Mouse (Mus musculus) forebrain, embryonic 10.5 days (tissue): ENCODE measurements at regions not wholly inside any gene's neighbourhood (a gene's known extent, or its start where the extent isn't known, plus 50 kb on each side); places are given as distances from the start of the nearest gene placed in this dataset.

Source experiments
- DNase-seq: peaks from one replicate; pipeline ENCODE4 v3.0.0-alpha.2; 2017; ENCODE audit warnings: low spot score; ENCODE audit errors: extremely low spot score
- H3K27ac ChIP-seq: fragments of 300-500 bp; sonication (generic); 2 replicates; pipeline ENCODE4 v1.5.1; 2016; ENCODE audit warnings: mild to moderate bottlenecking
- H3K27me3 ChIP-seq: fragments of 300-500 bp; sonication (generic); 2 replicates; pipeline ENCODE4 v1.6.1; 2016; ENCODE audit warnings: mild to moderate bottlenecking; ENCODE audit not compliant: poor library complexity, severe bottlenecking
- H3K36me3 ChIP-seq: fragments of 300-500 bp; sonication (generic); replicated peaks from 2 replicates; pipeline ENCODE4 v1.6.1; 2016; ENCODE audit warnings: mild to moderate bottlenecking, moderate library complexity
- H3K4me1 ChIP-seq: fragments of 300-500 bp; sonication (generic); 2 replicates; pipeline ENCODE4 v1.6.1; 2016
- H3K4me3 ChIP-seq: fragments of 300-500 bp; sonication (generic); 2 replicates; pipeline ENCODE4 v1.5.1; 2016; ENCODE audit warnings: mild to moderate bottlenecking, moderate library complexity
- H3K9me3 ChIP-seq: fragments of 300-500 bp; sonication (generic); 2 replicates; pipeline ENCODE4 v1.6.1; 2016; ENCODE audit warnings: mild to moderate bottlenecking, moderate library complexity
- WGBS: fragments of 180-500 bp; shearing (Covaris S2); methylation state at CpG from one replicate; pipeline ENCODE4 v1.1.7; 2016; 5-methylcytosine and 5-hydroxymethylcytosine counted together

GRCm38 (mm10) chr16:72152920-72153319 lies 155.2 kb upstream of the Robo1 start:
- 90% methylated on average over 2 of the region's 2 CpGs for WGBS
- no peak overlapping the region for H3K27ac ChIP-seq
- no peak for DNase-seq
- no peaks in the 10 kb centered on the region for H3K27me3 ChIP-seq
- no peak overlapping the region for H3K4me3 ChIP-seq
- H3K9me3 ChIP-seq, result no peaks in the 10 kb centered on the region
- no peaks in the 10 kb centered on the region for H3K4me1 ChIP-seq
- no peaks in the 10 kb centered on the region for H3K36me3 ChIP-seq

- WGBS, result 95% methylated on average over 14 of the region's 14 CpGs
- no peak for DNase-seq
- Histone ChIP-seq H3K9me3 (no peaks in the 10 kb centered on the region), H3K27ac (no peak overlapping the region), H3K4me1 (no peaks in the 10 kb centered on the region), H3K36me3 (no peaks in the 10 kb centered on the region), H3K27me3 (no peaks in the 10 kb centered on the region), H3K4me3 (no peak overlapping the region)
These were observed 150.2 kb upstream of the Robo1 start for GRCm38 (mm10) chr16:72157913-72158312.

- no peaks in the 10 kb centered on the region for H3K27me3 ChIP-seq
- 85% methylated on average over 4 of the region's 4 CpGs for WGBS
- DNase-seq, result no peak
These were observed 148.7 kb upstream of the Robo1 start for GRCm38 (mm10) chr16:72159411-72159810.

GRCm38 (mm10) chr16:72175727-72176126 lies 132.4 kb upstream of the Robo1 start:
- H3K27ac ChIP-seq, result no peak overlapping the region
- no peak for DNase-seq

More at GRCm38 (mm10) chr16:72159411-72159810, 148.7 kb upstream of the Robo1 start:
- Histone ChIP-seq H3K36me3 (no peaks in the 10 kb centered on the region), H3K4me3 (no peak overlapping the region), H3K9me3 (no peaks in the 10 kb centered on the region), H3K27ac (no peak overlapping the region), H3K4me1 (no peaks in the 10 kb centered on the region)

GRCm38 (mm10) chr16:72194320-72194719 lies 113.8 kb upstream of the Robo1 start:
- no peak for DNase-seq
- Histone ChIP-seq H3K4me3 (no peak overlapping the region), H3K4me1 (peaks cover 3% of the 10 kb centered on the region; the same call in 1 of the 2 replicates), H3K27me3 (no peaks in the 10 kb centered on the region), H3K36me3 (no peaks in the 10 kb centered on the region), H3K27ac (no peak overlapping the region), H3K9me3 (no peaks in the 10 kb centered on the region)
- 0% methylated on average over 1 of the region's 1 CpGs for WGBS

More at GRCm38 (mm10) chr16:72175727-72176126, 132.4 kb upstream of the Robo1 start:
- WGBS, result 90% methylated on average over 5 of the region's 5 CpGs
- Histone ChIP-seq H3K4me3 (no peak overlapping the region), H3K36me3 (no peaks in the 10 kb centered on the region), H3K4me1 (no peaks in the 10 kb centered on the region), H3K27me3 (no peaks in the 10 kb centered on the region), H3K9me3 (no peaks in the 10 kb centered on the region)

- Histone ChIP-seq H3K27ac (no peak overlapping the region), H3K27me3 (no peaks in the 10 kb centered on the region), H3K9me3 (no peaks in the 10 kb centered on the region), H3K4me1 (no peaks in the 10 kb centered on the region), H3K36me3 (no peaks in the 10 kb centered on the region), H3K4me3 (peak overlapping the region; percentile 20)
- peak; percentile 39 for DNase-seq
- 48% methylated on average over 15 of the region's 15 CpGs for WGBS
These were observed 92.6 kb upstream of the Robo1 start for GRCm38 (mm10) chr16:72215360-72216013.

GRCm38 (mm10) chr16:72218021-72218420 lies 90.1 kb upstream of the Robo1 start:
- no peak overlapping the region for H3K27ac ChIP-seq
- DNase-seq, result no peak
- H3K27me3 ChIP-seq, result no peaks in the 10 kb centered on the region
- no peaks in the 10 kb centered on the region for H3K9me3 ChIP-seq
- 3% methylated on average over 3 of the region's 3 CpGs for WGBS
- no peaks in the 10 kb centered on the region for H3K36me3 ChIP-seq
- peaks cover 10% of the 10 kb centered on the region for H3K4me1 ChIP-seq
- no peak overlapping the region for H3K4me3 ChIP-seq

- H3K9me3 ChIP-seq, result no peaks in the 10 kb centered on the region
- H3K27me3 ChIP-seq, result no peaks in the 10 kb centered on the region
- no peaks in the 10 kb centered on the region for H3K36me3 ChIP-seq
- H3K27ac ChIP-seq, result 0 out of 2 replicates have a peak overlapping the region, but pooled peaks have one; percentile 13
- no peak overlapping the region for H3K4me3 ChIP-seq
- DNase-seq, result no peak
- WGBS, result 45% methylated on average over 3 of the region's 3 CpGs
- H3K4me1 ChIP-seq, result peaks cover 19% of the 10 kb centered on the region
These were observed 86.1 kb upstream of the Robo1 start for GRCm38 (mm10) chr16:72221912-72222502.

- no peaks in the 10 kb centered on the region for H3K9me3 ChIP-seq
- H3K4me1 ChIP-seq, result peaks cover 19% of the 10 kb centered on the region
- no peaks in the 10 kb centered on the region for H3K36me3 ChIP-seq
- no peak overlapping the region for H3K4me3 ChIP-seq
- no peak overlapping the region for H3K27ac ChIP-seq
- 71% methylated on average over 3 of the region's 3 CpGs for WGBS
- H3K27me3 ChIP-seq, result no peaks in the 10 kb centered on the region
- DNase-seq, result no peak
These were observed 84.2 kb upstream of the Robo1 start for GRCm38 (mm10) chr16:72223860-72224259.

GRCm38 (mm10) chr16:72225157-72225880 lies 82.8 kb upstream of the Robo1 start:
- WGBS, result 87% methylated on average over 4 of the region's 4 CpGs
- H3K27ac ChIP-seq, result no peak overlapping the region
- H3K36me3 ChIP-seq, result no peaks in the 10 kb centered on the region

GRCm38 (mm10) chr16:72234366-72234765 lies 73.7 kb upstream of the Robo1 start:
- Histone ChIP-seq H3K9me3 (no peaks in the 10 kb centered on the region), H3K36me3 (no peaks in the 10 kb centered on the region), H3K4me3 (no peak overlapping the region), H3K27me3 (no peaks in the 10 kb centered on the region), H3K27ac (no peak overlapping the region), H3K4me1 (no peaks in the 10 kb centered on the region)
- WGBS, result 30% methylated on average over 1 of the region's 1 CpGs
- DNase-seq, result no peak

More at GRCm38 (mm10) chr16:72225157-72225880, 82.8 kb upstream of the Robo1 start:
- no peak for DNase-seq
- peaks cover 19% of the 10 kb centered on the region for H3K4me1 ChIP-seq
- no peak overlapping the region for H3K4me3 ChIP-seq
- H3K9me3 ChIP-seq, result no peaks in the 10 kb centered on the region
- H3K27me3 ChIP-seq, result no peaks in the 10 kb centered on the region

GRCm38 (mm10) chr16:72239631-72240030 lies 68.5 kb upstream of the Robo1 start:
- Histone ChIP-seq H3K4me1 (no peaks in the 10 kb centered on the region), H3K4me3 (no peak overlapping the region), H3K36me3 (no peaks in the 10 kb centered on the region), H3K27ac (no peak overlapping the region), H3K9me3 (no peaks in the 10 kb centered on the region), H3K27me3 (no peaks in the 10 kb centered on the region)
- no peak for DNase-seq
- 70% methylated on average over 7 of the region's 7 CpGs for WGBS

GRCm38 (mm10) chr16:72256388-72256787 lies 51.7 kb upstream of the Robo1 start:
- Histone ChIP-seq H3K36me3 (no peaks in the 10 kb centered on the region), H3K27ac (no peak overlapping the region), H3K4me1 (0 out of 2 replicates have a peak, but pooled peaks cover 4% of the 10 kb centered on the region), H3K9me3 (no peaks in the 10 kb centered on the region), H3K27me3 (no peaks in the 10 kb centered on the region), H3K4me3 (no peak overlapping the region)
- WGBS, result 34% methylated on average over 3 of the region's 3 CpGs
- DNase-seq, result no peak
